Mouse (Mus musculus) midbrain, embryonic 10.5 days (tissue): ENCODE measurements around the gene Wdr83. TPM values are rescaled to one million over a fixed set of nuclear protein-coding genes. Genes with fewer than 3 reads are reported as not detected.

Experiments
- DNase-seq: peaks from one replicate; pipeline ENCODE4 v3.0.0-alpha.2; 2017; ENCODE audit warnings: low spot score
- H3K27ac ChIP-seq: fragments of 300-500 bp; sonication (generic); replicated peaks from 2 replicates; pipeline ENCODE4 v1.5.1; 2016; ENCODE audit warnings: mild to moderate bottlenecking
- H3K27me3 ChIP-seq: fragments of 300-500 bp; sonication (generic); 2 replicates; pipeline ENCODE4 v1.6.1; 2016; ENCODE audit warnings: low read depth, mild to moderate bottlenecking; ENCODE audit not compliant: poor library complexity, severe bottlenecking
- H3K36me3 ChIP-seq: fragments of 300-500 bp; sonication (generic); 2 replicates; pipeline ENCODE4 v1.6.1; 2016; ENCODE audit warnings: mild to moderate bottlenecking, moderate library complexity
- H3K4me1 ChIP-seq: fragments of 300-500 bp; sonication (generic); 2 replicates; pipeline ENCODE4 v1.6.1; 2016
- H3K4me3 ChIP-seq: fragments of 300-500 bp; sonication (generic); 2 replicates; pipeline ENCODE4 v1.5.1; 2016; ENCODE audit warnings: mild to moderate bottlenecking, moderate library complexity
- H3K9me3 ChIP-seq: fragments of 300-500 bp; sonication (generic); replicated peaks from 2 replicates; pipeline ENCODE4 v1.6.1; 2016; ENCODE audit warnings: mild to moderate bottlenecking
- WGBS: fragments of 180-500 bp; shearing (Covaris S2); methylation state at CpG from one replicate; pipeline ENCODE4 v1.1.7; 2016; 5-methylcytosine and 5-hydroxymethylcytosine counted together
- polyA plus RNA-seq: library from polyadenylated mRNA; unstranded; fragments of >200 nt; fragmentation: Nextera tagmentation; extraction: Ambion mirVana; gene quantifications from 2 replicates; pipeline ENCODE4 v1.2.1, GENCODE M21; 2016

The Wdr83 gene
- polyA plus RNA-seq, 1 experiment from 2014 or later = 61.2 TPM

DNA sequence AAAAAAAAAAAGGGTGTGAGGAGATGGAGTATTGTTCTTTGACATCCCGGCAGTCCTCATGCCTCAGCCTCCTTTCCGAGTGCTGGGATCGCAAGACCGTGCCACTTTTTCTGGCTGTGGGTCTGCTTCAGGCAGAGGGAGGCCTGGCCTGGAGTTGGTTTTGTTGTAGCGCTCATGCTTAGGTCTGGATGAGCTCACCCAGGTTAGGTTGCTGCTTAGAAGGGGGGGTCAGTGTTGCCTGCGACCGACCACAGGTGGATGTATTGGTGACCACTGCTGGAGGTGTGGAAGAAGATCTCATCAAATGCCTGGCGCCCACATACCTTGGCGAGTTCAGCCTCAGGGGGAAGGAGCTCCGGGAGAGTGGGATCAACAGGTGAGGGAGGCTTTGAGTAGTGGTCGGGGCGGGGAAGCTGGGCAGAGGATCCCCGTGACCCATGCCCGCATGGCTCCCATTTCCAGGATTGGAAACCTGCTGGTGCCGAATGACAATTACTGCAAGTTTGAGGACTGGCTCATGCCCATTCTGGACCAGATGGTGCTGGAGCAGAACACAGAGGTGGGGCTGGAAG, 8.0 kb downstream of the Wdr83 start:
- Histone ChIP-seq H3K9me3 (no peaks in the 10 kb centered on the region), H3K27ac (no peak overlapping the region), H3K27me3 (no peaks in the 10 kb centered on the region), H3K4me3 (peak overlapping the region; percentile 95; the same call in 1 of the 2 replicates), H3K36me3 (peaks cover 51% of the 10 kb centered on the region), H3K4me1 (peaks cover 28% of the 10 kb centered on the region)
- WGBS = 93% methylated on average over 15 of the region's 15 CpGs
- DNase-seq = no peak

DNA sequence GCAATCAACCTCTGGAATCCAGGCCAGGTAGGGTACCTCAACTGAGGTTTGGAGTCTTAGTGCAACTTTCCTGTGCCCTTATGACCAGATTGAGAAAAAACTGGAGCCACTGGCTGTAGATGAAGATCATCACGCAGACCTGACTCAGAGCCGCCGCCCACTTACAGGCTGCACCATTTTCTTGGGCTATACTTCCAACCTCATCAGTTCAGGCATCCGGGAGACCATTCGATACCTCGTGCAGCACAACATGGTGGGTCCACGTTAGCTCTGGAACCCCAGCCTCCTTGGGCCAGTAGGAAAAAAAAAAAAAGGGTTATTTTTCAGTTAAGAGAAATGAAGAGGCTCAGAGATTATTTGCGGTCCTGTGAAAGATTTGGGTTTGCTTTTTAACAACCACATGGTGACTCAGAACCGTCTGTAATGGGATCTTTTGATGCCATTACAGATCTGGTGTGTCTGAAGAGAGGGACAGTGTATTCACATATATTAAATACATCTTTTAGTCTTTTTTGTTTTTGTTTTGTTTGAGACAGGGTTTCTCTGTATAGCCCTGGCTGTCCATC, 8.7 kb downstream of the Wdr83 start:
- H3K4me1 ChIP-seq = peaks cover 28% of the 10 kb centered on the region
- 45% methylated on average over 9 of the region's 9 CpGs for WGBS
- peaks cover 52% of the 10 kb centered on the region for H3K36me3 ChIP-seq
- no peaks in the 10 kb centered on the region for H3K27me3 ChIP-seq
- H3K27ac ChIP-seq = peak overlapping the region; percentile 96
- DNase-seq = no peak
- H3K9me3 ChIP-seq = no peaks in the 10 kb centered on the region
- H3K4me3 ChIP-seq = peak overlapping the region; percentile 95

DNA sequence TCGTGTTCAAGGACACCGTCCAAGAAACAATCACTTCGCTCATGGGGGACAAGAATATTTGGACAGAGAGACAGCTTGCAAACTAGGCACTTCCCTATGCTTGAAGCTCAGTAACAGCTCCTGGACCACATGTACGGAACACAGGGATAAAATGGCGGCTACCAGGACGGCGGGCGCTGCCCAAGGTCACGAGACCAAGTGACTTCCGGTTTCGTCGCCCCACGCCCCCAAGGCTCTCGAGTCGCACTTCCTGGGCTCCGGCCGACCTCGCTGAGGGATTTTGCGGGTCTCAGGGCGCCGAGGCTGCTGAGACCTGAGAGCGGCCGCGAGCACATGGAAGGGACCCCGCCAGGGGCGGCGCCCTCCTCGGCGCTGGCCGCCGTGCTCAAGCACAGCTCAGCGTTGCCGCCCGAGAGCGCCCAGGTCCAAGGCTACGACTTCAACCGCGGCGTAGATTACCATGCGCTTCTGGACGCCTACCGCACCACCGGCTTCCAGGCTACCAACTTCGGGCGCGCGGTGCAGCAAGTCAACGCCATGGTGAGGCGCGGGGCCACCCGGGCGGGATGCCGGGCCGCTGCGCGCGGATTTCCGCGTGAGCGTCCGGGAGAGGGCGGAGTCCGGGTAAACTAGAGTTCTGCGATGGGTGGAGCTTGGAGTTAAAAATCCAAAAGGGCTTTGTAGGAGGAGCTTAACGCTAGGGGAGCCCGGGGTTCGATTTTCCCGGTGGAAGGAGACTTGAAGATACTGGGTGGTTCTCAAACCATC, 9.4 kb downstream of the Wdr83 start, which contains the start of gene Dhps:
TSS of gene Dhps (plus strand) at position 244 of the 768 bp plus-strand sequence.
- no peaks in the 10 kb centered on the region for H3K27me3 ChIP-seq
- DNase-seq = peak; percentile 92
- H3K36me3 ChIP-seq = peaks cover 54% of the 10 kb centered on the region
- under 1% methylated on average over 68 of the region's 68 CpGs for WGBS
- no peaks in the 10 kb centered on the region for H3K9me3 ChIP-seq
- H3K4me3 ChIP-seq = peak within 1 kb of the TSS; percentile 95
- H3K27ac ChIP-seq = peak within 1 kb of the TSS; percentile 96
- peaks cover 28% of the 10 kb centered on the region for H3K4me1 ChIP-seq

- Histone ChIP-seq H3K4me3 (peak overlapping the region; percentile 95), H3K4me1 (peaks cover 27% of the 10 kb centered on the region), H3K36me3 (peaks cover 54% of the 10 kb centered on the region), H3K9me3 (no peaks in the 10 kb centered on the region), H3K27ac (peak overlapping the region; percentile 96), H3K27me3 (no peaks in the 10 kb centered on the region)
- 87% methylated on average over 5 of the region's 5 CpGs for WGBS
- no peak for DNase-seq
Observed at GRCm38 (mm10) chr8:85071041-85071440, 10.1 kb downstream of the Wdr83 start.

- DNase-seq = no peak
- H3K4me1 ChIP-seq = peaks cover 20% of the 10 kb centered on the region
- no peaks in the 10 kb centered on the region for H3K9me3 ChIP-seq
- H3K4me3 ChIP-seq = no peak within 1 kb of the TSS
- H3K36me3 ChIP-seq = peaks cover 45% of the 10 kb centered on the region
- no peaks in the 10 kb centered on the region for H3K27me3 ChIP-seq
- H3K27ac ChIP-seq = no peak within 1 kb of the TSS
Observed at GRCm38 (mm10) chr8:85067982-85068381, 13.1 kb downstream of the Wdr83 start, which contains the start of gene Gm5741. Gene Gm5741 (minus strand): TSS chr8:85067982.

DNA sequence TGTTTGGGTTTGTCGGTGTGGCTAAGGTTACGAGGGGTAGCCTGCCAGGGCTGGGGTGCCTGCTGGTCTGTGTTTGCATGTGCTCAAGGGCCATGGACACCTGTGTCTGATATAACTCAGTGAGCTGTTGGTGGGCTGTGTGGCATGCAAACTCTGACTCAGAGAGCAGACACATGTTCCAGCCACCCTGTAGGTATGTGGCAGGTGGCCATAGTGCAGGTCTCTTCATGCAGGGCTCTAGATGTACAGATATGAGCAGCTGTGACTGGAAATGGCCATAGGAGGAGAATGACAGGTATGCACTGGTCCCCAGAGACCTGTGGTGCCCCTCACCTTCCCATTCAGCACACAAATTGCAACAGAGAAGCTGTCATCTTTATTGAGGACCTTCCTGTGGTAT, 14.0 kb downstream of the Wdr83 start:
- H3K36me3 ChIP-seq = peaks cover 52% of the 10 kb centered on the region
- no peaks in the 10 kb centered on the region for H3K9me3 ChIP-seq
- H3K4me3 ChIP-seq = no peak overlapping the region
- no peaks in the 10 kb centered on the region for H3K27me3 ChIP-seq
- DNase-seq = no peak
- WGBS = 93% methylated on average over 2 of the region's 2 CpGs
- H3K27ac ChIP-seq = no peak overlapping the region
- H3K4me1 ChIP-seq = peaks cover 12% of the 10 kb centered on the region

DNA sequence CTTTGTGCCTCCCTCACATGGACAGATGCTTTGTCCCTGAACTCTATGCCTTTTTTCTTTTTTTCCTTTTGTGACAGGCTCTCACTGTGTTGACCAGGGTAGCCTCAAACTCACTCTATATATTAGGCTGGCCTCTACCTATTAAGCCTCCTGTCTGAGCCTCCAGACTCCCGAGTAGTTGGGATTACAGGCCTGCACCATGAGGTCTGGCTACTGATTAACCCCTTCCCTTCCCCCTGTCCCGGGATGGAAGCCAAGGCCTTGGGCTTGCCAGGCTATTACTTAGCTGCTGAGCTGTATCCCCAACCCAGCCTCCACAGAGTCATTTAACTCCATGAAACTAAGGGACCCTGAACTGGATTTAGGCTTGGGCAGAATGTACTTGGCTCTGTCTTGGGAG, 15.9 kb downstream of the Wdr83 start:
- H3K27ac ChIP-seq = no peak overlapping the region
- H3K9me3 ChIP-seq = no peaks in the 10 kb centered on the region
- H3K27me3 ChIP-seq = no peaks in the 10 kb centered on the region
- WGBS = 51% methylated on average over 2 of the region's 2 CpGs
- H3K4me1 ChIP-seq = peaks cover 17% of the 10 kb centered on the region
- H3K36me3 ChIP-seq = peaks cover 55% of the 10 kb centered on the region
- no peak for DNase-seq
- H3K4me3 ChIP-seq = no peak overlapping the region

DNA sequence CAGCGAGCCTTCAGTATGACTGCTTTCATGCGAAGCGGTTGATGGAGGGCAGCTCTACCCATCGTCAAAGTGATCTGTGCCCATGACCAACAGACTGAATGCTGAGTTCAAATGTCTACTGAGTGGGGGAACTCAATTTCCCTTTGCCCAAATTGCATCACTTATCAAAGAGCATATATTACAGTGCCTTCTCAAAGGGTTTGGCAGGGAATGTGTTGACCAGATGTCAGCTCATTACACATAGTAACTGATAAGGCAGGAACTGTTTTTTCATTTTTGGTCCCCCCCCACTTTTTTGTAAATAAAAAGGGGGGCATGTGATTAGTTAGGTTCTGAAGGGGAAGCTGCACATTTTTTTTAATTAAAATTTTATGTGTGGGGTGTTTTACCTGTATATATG, 18.5 kb downstream of the Wdr83 start:
- no peak for DNase-seq
- no peaks in the 10 kb centered on the region for H3K9me3 ChIP-seq
- no peak overlapping the region for H3K4me3 ChIP-seq
- H3K27ac ChIP-seq = no peak overlapping the region
- peaks cover 48% of the 10 kb centered on the region for H3K36me3 ChIP-seq
- WGBS = 97% methylated on average over 4 of the region's 4 CpGs
- H3K4me1 ChIP-seq = peaks cover 20% of the 10 kb centered on the region
- no peaks in the 10 kb centered on the region for H3K27me3 ChIP-seq

- Histone ChIP-seq H3K4me1 (peaks cover 20% of the 10 kb centered on the region), H3K36me3 (peaks cover 46% of the 10 kb centered on the region), H3K27ac (peak within 1 kb of the TSS; percentile 78), H3K27me3 (no peaks in the 10 kb centered on the region), H3K9me3 (no peaks in the 10 kb centered on the region), H3K4me3 (peak within 1 kb of the TSS; percentile 93)
- WGBS = under 1% methylated on average over 53 of the region's 53 CpGs
- peak; percentile 90 for DNase-seq
Observed at GRCm38 (mm10) chr8:85059879-85060616, 21.1 kb downstream of the Wdr83 start, which contains the start of gene Fbxw9. Gene Fbxw9 (plus strand): TSS chr8:85060055.

DNA sequence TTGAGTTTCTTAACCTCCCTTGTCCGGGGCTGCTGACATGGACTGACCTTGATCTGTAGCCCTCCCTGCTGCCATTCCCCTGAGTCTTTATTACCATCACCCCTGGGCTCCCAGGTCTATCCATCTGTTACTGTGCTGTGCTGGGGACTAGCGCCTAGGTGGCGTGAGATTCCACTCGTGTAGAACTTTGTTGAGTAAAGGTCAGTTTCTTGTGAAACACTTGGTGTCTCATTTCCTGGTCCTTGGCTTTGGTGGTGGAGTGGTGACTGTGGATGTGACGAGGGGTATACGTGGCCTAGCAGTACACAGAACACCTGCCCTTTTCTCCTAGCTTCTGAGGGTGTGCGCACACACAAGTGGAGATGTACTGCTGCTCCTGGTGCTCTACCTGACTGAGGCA, 23.7 kb downstream of the Wdr83 start:
- H3K36me3 ChIP-seq = peaks cover 54% of the 10 kb centered on the region

DNA sequence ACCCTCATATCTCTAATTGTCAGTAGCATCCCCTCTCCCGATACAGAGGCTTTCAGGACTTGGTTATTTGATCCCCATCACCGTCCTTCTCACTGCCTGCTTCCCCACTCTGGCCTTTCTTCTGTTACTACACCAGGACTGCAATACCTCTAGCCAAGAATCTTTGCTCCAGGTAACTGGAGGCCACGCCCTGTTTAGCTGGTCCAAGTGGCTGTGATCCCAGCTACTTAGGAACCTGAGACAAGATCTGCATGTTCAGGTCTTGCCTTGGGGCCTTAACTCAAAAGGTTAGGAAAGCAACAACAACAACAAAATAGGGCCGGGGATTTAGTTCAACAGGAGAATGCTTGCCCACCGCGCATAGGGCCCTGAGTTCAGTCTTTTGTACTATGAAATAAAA, 37.5 kb downstream of the Wdr83 start:
- Histone ChIP-seq H3K4me1 (peaks cover 10% of the 10 kb centered on the region), H3K27me3 (no peaks in the 10 kb centered on the region), H3K4me3 (no peak overlapping the region), H3K9me3 (no peaks in the 10 kb centered on the region), H3K27ac (no peak overlapping the region), H3K36me3 (peaks cover 93% of the 10 kb centered on the region)
- WGBS = 93% methylated on average over 6 of the region's 6 CpGs
- DNase-seq = no peak

More for the DNA sequence above, 23.7 kb downstream of the Wdr83 start:
- Histone ChIP-seq H3K4me3 (no peak overlapping the region), H3K4me1 (peaks cover 20% of the 10 kb centered on the region), H3K27me3 (no peaks in the 10 kb centered on the region), H3K27ac (no peak overlapping the region), H3K9me3 (no peaks in the 10 kb centered on the region)
- no peak for DNase-seq
- 89% methylated on average over 7 of the region's 7 CpGs for WGBS

GRCm38 (mm10) chr8:85037681-85038531, 43.2 kb downstream of the Wdr83 start:
- 1% methylated on average over 57 of the region's 57 CpGs for WGBS
- peak; percentile 68 for DNase-seq
- Histone ChIP-seq H3K4me1 (peaks cover 38% of the 10 kb centered on the region), H3K27me3 (no peaks in the 10 kb centered on the region), H3K9me3 (no peaks in the 10 kb centered on the region), H3K36me3 (peaks cover 50% of the 10 kb centered on the region), H3K4me3 (peak overlapping the region; percentile 76), H3K27ac (peak overlapping the region; percentile 99)
